ENCODE assay signal across 8 mouse cellular contexts in the genomic region with DNA sequence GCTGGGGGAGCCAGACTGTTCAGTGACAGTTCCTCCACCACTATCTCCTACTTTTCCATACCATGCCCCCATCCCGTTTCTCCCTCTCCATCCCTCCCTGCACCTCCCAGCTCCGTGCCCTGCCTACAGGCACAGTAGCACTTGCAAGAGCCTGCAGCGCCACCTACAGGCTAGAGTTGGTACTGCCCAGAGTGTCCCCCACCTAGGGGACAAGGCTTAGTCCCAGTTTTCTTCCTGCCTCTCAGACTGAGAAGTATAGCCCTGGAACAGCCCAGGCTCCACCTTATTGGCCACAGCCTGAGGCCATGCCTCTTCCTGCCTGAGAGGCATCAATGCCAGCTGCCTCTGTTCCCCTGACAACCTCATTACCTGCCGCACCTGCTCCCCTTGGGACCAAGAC.
DNase-seq lines count a peak whose midpoint lies in the region; ATAC-seq and TF ChIP-seq lines count a peak whose summit lies in the region.

No protein-coding gene starts in this region.

- 13% methylated on average over 4 of the region's 4 CpGs for WGBS in liver, embryonic 12.5 days (ENCODE audit: insufficient replicate concordance)
- WGBS in kidney, postnatal 0 days, result 9% methylated on average over 4 of the region's 4 CpGs
- 13% methylated on average over 4 of the region's 4 CpGs for WGBS in liver, embryonic 13.5 days (ENCODE audit: insufficient replicate concordance)
- 9% methylated on average over 4 of the region's 4 CpGs for WGBS in neural tube, embryonic 15.5 days

- H3K36me3 ChIP-seq in liver, embryonic 12.5 days, result no peaks in the 10 kb centered on the region
- no peaks in the 10 kb centered on the region for H3K36me3 ChIP-seq in kidney, postnatal 0 days (ENCODE audit: insufficient read depth, low read length)
- no peaks in the 10 kb centered on the region for H3K36me3 ChIP-seq in liver, embryonic 13.5 days
- no peaks in the 10 kb centered on the region for H3K36me3 ChIP-seq in neural tube, embryonic 15.5 days

- no peaks in the 10 kb centered on the region for H3K9me3 ChIP-seq in liver, embryonic 12.5 days (replicated peaks)
- no peaks in the 10 kb centered on the region for H3K9me3 ChIP-seq in kidney, postnatal 0 days (replicated peaks; ENCODE audit: low read length)
- H3K9me3 ChIP-seq in liver, embryonic 13.5 days (replicated peaks), result no peaks in the 10 kb centered on the region
- H3K9me3 ChIP-seq in neural tube, embryonic 15.5 days (replicated peaks), result no peaks in the 10 kb centered on the region

- H3K4me1 ChIP-seq in liver, embryonic 12.5 days, result no peaks in the 10 kb centered on the region
- H3K4me1 ChIP-seq in kidney, postnatal 0 days (replicated peaks; ENCODE audit: insufficient read depth, low read length), result 0 out of 2 replicates have a peak, but pooled peaks cover 19% of the 10 kb centered on the region
- no peaks in the 10 kb centered on the region for H3K4me1 ChIP-seq in liver, embryonic 13.5 days (replicated peaks)
- peaks cover 63% of the 10 kb centered on the region for H3K4me1 ChIP-seq in neural tube, embryonic 15.5 days

- H3K4me3 ChIP-seq in liver, embryonic 12.5 days, result no peak overlapping the region
- no peak overlapping the region for H3K4me3 ChIP-seq in kidney, postnatal 0 days (replicated peaks; ENCODE audit: low read depth, low read length)
- no peak overlapping the region for H3K4me3 ChIP-seq in liver, embryonic 13.5 days (replicated peaks)
- no peak overlapping the region for H3K4me3 ChIP-seq in neural tube, embryonic 15.5 days (replicated peaks)

- no peak overlapping the region for H3K4me2 ChIP-seq in liver, embryonic 12.5 days
- no peak overlapping the region for H3K4me2 ChIP-seq in kidney, postnatal 0 days (ENCODE audit: low read length)
- no peak overlapping the region for H3K4me2 ChIP-seq in liver, embryonic 13.5 days
- no peak overlapping the region for H3K4me2 ChIP-seq in neural tube, embryonic 15.5 days

- H3K9ac ChIP-seq in liver, embryonic 12.5 days, result no peak overlapping the region
- no peak overlapping the region for H3K9ac ChIP-seq in kidney, postnatal 0 days (ENCODE audit: low read depth, low read length)
- H3K9ac ChIP-seq in liver, embryonic 13.5 days, result no peak overlapping the region
- no peak overlapping the region for H3K9ac ChIP-seq in neural tube, embryonic 15.5 days (replicated peaks)

- ATAC-seq in liver, embryonic 12.5 days, result no peak
- ATAC-seq in kidney, postnatal 0 days (replicated peaks; ENCODE audit: low FRiP score, low read depth), result peak; percentile 64; the same call in 1 of the 2 replicates
- no peak for ATAC-seq in liver, embryonic 13.5 days (ENCODE audit: low read depth)
- peak; percentile 35; the same call in 1 of the 2 replicates for ATAC-seq in neural tube, embryonic 15.5 days (ENCODE audit: low FRiP score)

- H3K27ac ChIP-seq in liver, embryonic 12.5 days, result no peak overlapping the region
- no peak overlapping the region for H3K27ac ChIP-seq in kidney, postnatal 0 days
- H3K27ac ChIP-seq in liver, embryonic 13.5 days, result no peak overlapping the region
- no peak overlapping the region for H3K27ac ChIP-seq in neural tube, embryonic 15.5 days (replicated peaks)

- TF ChIP-seq CTCF in kidney, postnatal 0 days (IDR thresholded peaks at IDR 0.05; ENCODE audit: low read depth), result peak; percentile 91

- H3K27me3 ChIP-seq in liver, embryonic 12.5 days (replicated peaks), result 0 out of 2 replicates have a peak, but pooled peaks cover 2% of the 10 kb centered on the region
- no peaks in the 10 kb centered on the region for H3K27me3 ChIP-seq in kidney, postnatal 0 days (ENCODE audit: insufficient read depth, low read length)
- no peaks in the 10 kb centered on the region for H3K27me3 ChIP-seq in liver, embryonic 13.5 days
- H3K27me3 ChIP-seq in neural tube, embryonic 15.5 days (replicated peaks), result 0 out of 2 replicates have a peak, but pooled peaks cover 3% of the 10 kb centered on the region

- DNase-seq in liver, result peak; percentile 78
- peak; percentile 85 for DNase-seq in embryo, embryonic 9.5 days (ENCODE audit: extremely low spot score)
- peak; percentile 17 to 28 for DNase-seq in heart, adult 9 months (ENCODE audit: low spot score in 2 of 2)
- peak; percentile 76 for DNase-seq in kidney, postnatal 0 days (ENCODE audit: low spot score)
- peak; percentile 37 for DNase-seq in liver, embryonic 13.5 days
- DNase-seq in testis, postnatal 10 days (ENCODE audit: low spot score), result peak; percentile 94

Comparison
In these comparisons a context has a peak if more than half of its experiments do, and no peak if none do; other contexts are left out.
1. DNase-seq: peak in every context shown above with its lines; median percentile 94 in testis, postnatal 10 days; 85 in embryo, embryonic 9.5 days; 78 in liver; 76 in kidney, postnatal 0 days; 37 in liver, embryonic 13.5 days; 22 in heart, adult 9 months.
2. ATAC-seq: peak in kidney, postnatal 0 days (single experiment) and neural tube, embryonic 15.5 days (single experiment); none in liver, embryonic 12.5 days (single experiment) and liver, embryonic 13.5 days (single experiment).